Mouse (Mus musculus): ENCODE measurements around the gene Trpd52l3.
"Not testable (repeated sequence)": the region's sequence is repeated elsewhere in the genome, so short reads cannot be mapped to it uniquely, and the experiment has no call there.

- TF ChIP-seq CTCF, EP300 (IDR thresholded peaks at IDR 0.05; ENCODE audit: low read depth): not testable (repeated sequence)
These were observed 19.8 kb downstream of the Trpd52l3 start for GRCm38 (mm10) chr19:30023419-30023818.
